28 mouse cellular contexts compared by ENCODE assay signal in genomic region chr1:52051542-52051941, GRCm38 (mm10).
A peak's percentile ranks its signal among the peaks of the same experiment; 100 is the strongest.
DNase-seq lines count a peak whose midpoint lies in the region; ATAC-seq and TF ChIP-seq lines count a peak whose summit lies in the region.
"Had no signal": no experiment of that assay in that cellular context is flagged by ENCODE, and none has a peak within 500 bp of the region (broad histone marks: within the 10 kb centered on the region; RNA-seq: fewer than 3 reads in every experiment).

No protein-coding gene starts in this region.

- no peaks in the 10 kb centered on the region for H3K9me3 ChIP-seq in hindbrain, embryonic 11.5 days (ENCODE audit: control insufficient read depth, low read length)
- H3K9me3 ChIP-seq in hindbrain, embryonic 14.5 days (ENCODE audit: control insufficient read depth, low read length): no peaks in the 10 kb centered on the region
- no peaks in the 10 kb centered on the region for H3K9me3 ChIP-seq in midbrain, embryonic 11.5 days (ENCODE audit: control insufficient read depth, low read length)
- no peaks in the 10 kb centered on the region for H3K9me3 ChIP-seq in midbrain, postnatal 0 days (ENCODE audit: low read length)
- H3K9me3 ChIP-seq: embryonic facial prominence, embryonic 12.5 days; embryonic facial prominence, embryonic 15.5 days; forebrain, embryonic 12.5 days; G1E; heart, embryonic 10.5 days; heart, embryonic 13.5 days; hindbrain, embryonic 13.5 days had no signal

- H3K4me1 ChIP-seq in hindbrain, embryonic 11.5 days (replicated peaks; ENCODE audit: control insufficient read depth, insufficient read depth, low read length): no peaks in the 10 kb centered on the region
- no peaks in the 10 kb centered on the region for H3K4me1 ChIP-seq in hindbrain, embryonic 14.5 days (replicated peaks; ENCODE audit: control insufficient read depth, insufficient read depth, low read length)
- H3K4me1 ChIP-seq in midbrain, embryonic 11.5 days (ENCODE audit: control insufficient read depth, insufficient read depth, low read length): no peaks in the 10 kb centered on the region
- H3K4me1 ChIP-seq in midbrain, postnatal 0 days (ENCODE audit: insufficient read depth, low read length): no peaks in the 10 kb centered on the region
- H3K4me1 ChIP-seq: embryonic facial prominence, embryonic 12.5 days; embryonic facial prominence, embryonic 15.5 days; heart, embryonic 10.5 days; heart, embryonic 13.5 days; hindbrain, embryonic 13.5 days had no signal

- H3K27ac ChIP-seq in hindbrain, embryonic 11.5 days (ENCODE audit: low read depth, low read length): no peak overlapping the region
- no peak overlapping the region for H3K27ac ChIP-seq in hindbrain, embryonic 14.5 days
- no peak overlapping the region for H3K27ac ChIP-seq in midbrain, embryonic 11.5 days (ENCODE audit: low read depth, low read length)
- H3K27ac ChIP-seq in midbrain, postnatal 0 days (ENCODE audit: low read depth, low read length): no peak overlapping the region
- H3K27ac ChIP-seq: embryonic facial prominence, embryonic 12.5 days; embryonic facial prominence, embryonic 15.5 days; forebrain, embryonic 12.5 days; heart, adult 2 months; heart, embryonic 10.5 days; heart, embryonic 13.5 days; hindbrain, embryonic 13.5 days had no signal

- DNase-seq in hindbrain, embryonic 11.5 days (ENCODE audit: low spot score): peak; percentile 3
- DNase-seq in hindbrain, embryonic 14.5 days (ENCODE audit: low spot score): no peak
- no peak for DNase-seq in midbrain, embryonic 11.5 days (ENCODE audit: low spot score, missing footprints)
- DNase-seq in midbrain, postnatal 0 days (ENCODE audit: low spot score): no peak
- peak; percentile 1 for DNase-seq in retina, postnatal 1 day
- no peak for DNase-seq in retina, embryonic 14.5 days (ENCODE audit: low spot score)
- DNase-seq: adrenal gland, postnatal 10 days; adrenal gland, postnatal 36 days; B cell, adult 2 months; cerebellum, adult 11 months; cerebellum, adult 2 months; cerebellum, adult 9-11 months; cerebellum, postnatal 25 days; gastrocnemius, postnatal 10 days; gastrocnemius, postnatal 36 days; heart, adult 2 months; heart, postnatal 14 days; heart, postnatal 4 days had no signal

- no peak overlapping the region for H3K4me2 ChIP-seq in hindbrain, embryonic 11.5 days (replicated peaks; ENCODE audit: low read depth, low read length)
- no peak overlapping the region for H3K4me2 ChIP-seq in hindbrain, embryonic 14.5 days (replicated peaks)
- no peak overlapping the region for H3K4me2 ChIP-seq in midbrain, embryonic 11.5 days
- H3K4me2 ChIP-seq in midbrain, postnatal 0 days (ENCODE audit: low read depth, low read length, poor library complexity, severe bottlenecking): no peak overlapping the region
- H3K4me2 ChIP-seq: embryonic facial prominence, embryonic 12.5 days; embryonic facial prominence, embryonic 15.5 days; forebrain, embryonic 12.5 days; heart, embryonic 13.5 days; hindbrain, embryonic 13.5 days had no signal

- no peak overlapping the region for H3K9ac ChIP-seq in hindbrain, embryonic 11.5 days (ENCODE audit: low read depth, low read length)
- H3K9ac ChIP-seq in hindbrain, embryonic 14.5 days: no peak overlapping the region
- no peak overlapping the region for H3K9ac ChIP-seq in midbrain, embryonic 11.5 days (ENCODE audit: low read length)
- no peak overlapping the region for H3K9ac ChIP-seq in midbrain, postnatal 0 days (replicated peaks; ENCODE audit: low read length, poor library complexity, severe bottlenecking)
- H3K9ac ChIP-seq: embryonic facial prominence, embryonic 12.5 days; embryonic facial prominence, embryonic 15.5 days; forebrain, embryonic 12.5 days; heart, embryonic 13.5 days; hindbrain, embryonic 13.5 days had no signal

- no peaks in the 10 kb centered on the region for H3K36me3 ChIP-seq in hindbrain, embryonic 11.5 days (ENCODE audit: control insufficient read depth, insufficient read depth, low read length)
- no peaks in the 10 kb centered on the region for H3K36me3 ChIP-seq in hindbrain, embryonic 14.5 days (replicated peaks; ENCODE audit: control insufficient read depth, insufficient read depth)
- no peaks in the 10 kb centered on the region for H3K36me3 ChIP-seq in midbrain, embryonic 11.5 days (ENCODE audit: control insufficient read depth, insufficient read depth, low read length)
- no peaks in the 10 kb centered on the region for H3K36me3 ChIP-seq in midbrain, postnatal 0 days (ENCODE audit: insufficient read depth, low read length)
- H3K36me3 ChIP-seq: embryonic facial prominence, embryonic 12.5 days; embryonic facial prominence, embryonic 15.5 days; forebrain, embryonic 12.5 days; G1E; heart, embryonic 10.5 days; heart, embryonic 13.5 days; hindbrain, embryonic 13.5 days had no signal

- 43% methylated on average over 3 of the region's 3 CpGs for WGBS in hindbrain, embryonic 11.5 days
- WGBS in hindbrain, embryonic 14.5 days: 33% methylated on average over 3 of the region's 3 CpGs
- 45% methylated on average over 3 of the region's 3 CpGs for WGBS in midbrain, embryonic 11.5 days
- WGBS in midbrain, postnatal 0 days: 34% methylated on average over 3 of the region's 3 CpGs

- TF ChIP-seq CTCF in midbrain, postnatal 0 days (IDR thresholded peaks at IDR 0.05): no peak

- no peaks in the 10 kb centered on the region for H3K27me3 ChIP-seq in hindbrain, embryonic 11.5 days (ENCODE audit: control insufficient read depth, insufficient read depth, low read length)
- H3K27me3 ChIP-seq in hindbrain, embryonic 14.5 days (ENCODE audit: control insufficient read depth, insufficient read depth, low read length): no peaks in the 10 kb centered on the region
- H3K27me3 ChIP-seq in midbrain, embryonic 11.5 days (ENCODE audit: control insufficient read depth, insufficient read depth, low read length): no peaks in the 10 kb centered on the region
- no peaks in the 10 kb centered on the region for H3K27me3 ChIP-seq in midbrain, postnatal 0 days (ENCODE audit: insufficient read depth, low read length)
- H3K27me3 ChIP-seq: CH12.LX; embryonic facial prominence, embryonic 12.5 days; embryonic facial prominence, embryonic 15.5 days; forebrain, embryonic 12.5 days; heart, embryonic 13.5 days; hindbrain, embryonic 13.5 days had no signal

- no peak overlapping the region for H3K4me3 ChIP-seq in hindbrain, embryonic 11.5 days (ENCODE audit: low read depth, low read length)
- H3K4me3 ChIP-seq in hindbrain, embryonic 14.5 days (replicated peaks; ENCODE audit: low read length): no peak overlapping the region
- no peak overlapping the region for H3K4me3 ChIP-seq in midbrain, embryonic 11.5 days (ENCODE audit: low read depth, low read length)
- no peak overlapping the region for H3K4me3 ChIP-seq in midbrain, postnatal 0 days (ENCODE audit: low read depth, low read length)
- H3K4me3 ChIP-seq: embryonic facial prominence, embryonic 12.5 days; embryonic facial prominence, embryonic 15.5 days; forebrain, embryonic 12.5 days; heart, adult 2 months; heart, embryonic 10.5 days; heart, embryonic 13.5 days; hindbrain, embryonic 13.5 days had no signal

- peak; percentile 40; the same call in 1 of the 2 replicates for ATAC-seq in hindbrain, embryonic 11.5 days (ENCODE audit: low FRiP score)
- ATAC-seq in hindbrain, embryonic 14.5 days (ENCODE audit: low FRiP score): no peak
- ATAC-seq in midbrain, embryonic 11.5 days (ENCODE audit: low FRiP score): peak; percentile 73; the same call in 1 of the 2 replicates
- ATAC-seq in midbrain, postnatal 0 days (ENCODE audit: low FRiP score): no peak
- ATAC-seq: forebrain, embryonic 16.5 days; Patski had no signal

Comparison
In these comparisons a context has a peak if more than half of its experiments do, and no peak if none do; other contexts are left out.
1. ATAC-seq: peak in hindbrain, embryonic 11.5 days (single experiment) and midbrain, embryonic 11.5 days (single experiment); none in hindbrain, embryonic 14.5 days (single experiment) and midbrain, postnatal 0 days (single experiment).
2. DNase-seq: peak in hindbrain, embryonic 11.5 days (single experiment) and retina, postnatal 1 day (single experiment); none in hindbrain, embryonic 14.5 days (single experiment), midbrain, embryonic 11.5 days (single experiment), midbrain, postnatal 0 days (single experiment) and retina, embryonic 14.5 days (single experiment).